Mouse (Mus musculus) lung, postnatal 0 days (tissue): ENCODE results near the gene Dlg4. TPM values are rescaled to one million over a fixed set of nuclear protein-coding genes. Genes with fewer than 3 reads are reported as not detected.

Experiments used
- ATAC-seq: fragments of 200-750 bp; cut with Nextera tagmentation; 2 replicates; pipeline ENCODE4 v1.8.0; 2017; ENCODE audit warnings: moderate library complexity
- DNase-seq: peaks from one replicate; pipeline ENCODE4 v3.0.0-alpha.2; 2016; ENCODE audit warnings: low spot score
- H3K27ac ChIP-seq: fragments of 300-500 bp; sonication (generic); 2 replicates; pipeline ENCODE4 v1.5.1; 2014; ENCODE audit warnings: antibody characterized with exemption, mild to moderate bottlenecking, low read length, mixed read lengths
- H3K27me3 ChIP-seq: fragments of 300-500 bp; sonication (generic); replicated peaks from 2 replicates; pipeline ENCODE4 v1.6.1; 2014; ENCODE audit warnings: low read length, mixed read lengths; ENCODE audit not compliant: insufficient read depth
- H3K36me3 ChIP-seq: fragments of 300-500 bp; sonication (generic); 2 replicates; pipeline ENCODE4 v1.6.1; 2014; ENCODE audit warnings: low read length, mixed read lengths; ENCODE audit not compliant: insufficient read depth
- H3K4me1 ChIP-seq: fragments of 300-500 bp; sonication (generic); 2 replicates; pipeline ENCODE4 v1.6.1; 2014; ENCODE audit warnings: antibody characterized with exemption, low read depth, low read length, mixed read lengths; ENCODE audit not compliant: insufficient read depth
- H3K4me2 ChIP-seq: fragments of 300-500 bp; sonication (generic); replicated peaks from 2 replicates; pipeline ENCODE4 v1.6.1; 2014; ENCODE audit warnings: low read depth, mild to moderate bottlenecking, low read length, moderate library complexity, mixed read lengths
- H3K4me3 ChIP-seq: fragments of 300-500 bp; sonication (generic); 2 replicates; pipeline ENCODE4 v1.5.1; 2014; ENCODE audit warnings: low read depth, low read length
- H3K9ac ChIP-seq: fragments of 300-500 bp; sonication (generic); replicated peaks from 2 replicates; pipeline ENCODE4 v1.6.1; 2014; ENCODE audit warnings: low read depth, mild to moderate bottlenecking
- H3K9me3 ChIP-seq: fragments of 300-500 bp; sonication (generic); 2 replicates; pipeline ENCODE4 v1.6.1; 2016; ENCODE audit warnings: low read length, mixed read lengths
- CTCF ChIP-seq: IDR thresholded peaks from 2 replicates; pipeline ENCODE4 v1.5.1; 2016; ENCODE audit warnings: antibody characterized with exemption, mild to moderate bottlenecking
- EP300 ChIP-seq: IDR thresholded peaks from 2 replicates; pipeline ENCODE4 v1.6.1; 2016; ENCODE audit warnings: antibody characterized with exemption, mild to moderate bottlenecking, control low read depth
- WGBS: fragments of 180-500 bp; shearing (Covaris S2); extraction: QIAGEN DNeasy Blood & Tissue Kit; methylation state at CpG from one replicate; pipeline ENCODE4 v1.1.7; 2014; 5-methylcytosine and 5-hydroxymethylcytosine counted together
- polyA plus RNA-seq: library from polyadenylated mRNA; unstranded; fragments of >200 nt; fragmentation: Nextera tagmentation; extraction: Ambion mirVana; gene quantifications from 2 replicates; pipeline ENCODE4 v1.2.1, GENCODE M21; 2015

Dlg4 gene
- polyA plus RNA-seq, 1 experiment from 2014 or later: 2.0 TPM

- WGBS: 54% methylated on average over 7 of the region's 7 CpGs
- H3K9ac ChIP-seq: no peak overlapping the region
- no peak overlapping the region for H3K4me2 ChIP-seq
- H3K27me3 ChIP-seq: no peaks in the 10 kb centered on the region
- no peak overlapping the region for H3K27ac ChIP-seq
- H3K4me1 ChIP-seq: no peaks in the 10 kb centered on the region
- ATAC-seq (peak; percentile 65), DNase-seq (no peak)
- H3K4me3 ChIP-seq: no peak overlapping the region
- H3K9me3 ChIP-seq: no peaks in the 10 kb centered on the region
- TF ChIP-seq EP300 (peak; percentile 31; the same call in 1 of the 2 replicates), CTCF (no peak)
- no peaks in the 10 kb centered on the region for H3K36me3 ChIP-seq
Observed at GRCm38 (mm10) chr11:70038174-70038573, 21.4 kb downstream of the Dlg4 start.

DNA sequence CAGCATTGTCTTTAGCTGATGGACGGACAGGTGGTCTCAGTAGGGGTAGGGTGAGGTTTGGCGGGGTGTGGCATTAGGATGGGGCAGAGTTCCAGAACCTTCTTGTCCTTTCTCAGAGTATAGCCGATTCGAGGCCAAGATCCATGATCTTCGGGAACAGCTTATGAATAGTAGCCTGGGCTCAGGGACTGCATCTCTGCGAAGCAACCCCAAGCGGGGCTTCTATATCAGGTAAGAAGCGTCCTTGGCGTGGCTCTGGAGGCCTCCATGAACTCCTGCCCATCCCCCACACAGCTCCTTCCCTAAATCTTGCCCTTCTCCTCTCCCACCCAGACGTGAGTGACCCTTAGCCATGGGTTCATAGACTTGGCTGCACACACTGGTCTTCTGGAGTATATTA is 22.9 kb downstream of the Dlg4 start:
- TF ChIP-seq EP300 (no peak), CTCF (no peak)
- Histone ChIP-seq H3K9me3 (no peaks in the 10 kb centered on the region), H3K4me3 (no peak overlapping the region), H3K27me3 (no peaks in the 10 kb centered on the region), H3K4me2 (no peak overlapping the region), H3K36me3 (no peaks in the 10 kb centered on the region), H3K9ac (no peak overlapping the region), H3K27ac (no peak overlapping the region), H3K4me1 (no peaks in the 10 kb centered on the region)
- WGBS: 89% methylated on average over 10 of the region's 10 CpGs
- DNase-seq: no peak
- no peak for ATAC-seq

GRCm38 (mm10) chr11:70040184-70040583 is 23.4 kb downstream of the Dlg4 start:
- H3K9ac ChIP-seq: no peak overlapping the region

GRCm38 (mm10) chr11:70042309-70043085 is 25.8 kb downstream of the Dlg4 start:
- no peaks in the 10 kb centered on the region for H3K36me3 ChIP-seq
- no peaks in the 10 kb centered on the region for H3K9me3 ChIP-seq
- no peaks in the 10 kb centered on the region for H3K27me3 ChIP-seq
- no peaks in the 10 kb centered on the region for H3K4me1 ChIP-seq
- no peak overlapping the region for H3K4me3 ChIP-seq
- ATAC-seq (no peak), DNase-seq (no peak)
- H3K9ac ChIP-seq: no peak overlapping the region
- H3K27ac ChIP-seq: no peak overlapping the region
- no peak overlapping the region for H3K4me2 ChIP-seq
- 87% methylated on average over 17 of the region's 23 CpGs for WGBS
- TF ChIP-seq EP300 (no peak), CTCF (no peak)

More at GRCm38 (mm10) chr11:70040184-70040583, 23.4 kb downstream of the Dlg4 start:
- Histone ChIP-seq H3K9me3 (no peaks in the 10 kb centered on the region), H3K36me3 (no peaks in the 10 kb centered on the region), H3K4me1 (no peaks in the 10 kb centered on the region), H3K27ac (no peak overlapping the region), H3K4me2 (no peak overlapping the region), H3K27me3 (no peaks in the 10 kb centered on the region), H3K4me3 (no peak overlapping the region)
- ATAC-seq: no peak
- no peak for DNase-seq
- 77% methylated on average over 6 of the region's 7 CpGs for WGBS
- TF ChIP-seq EP300 (no peak), CTCF (no peak)

- Histone ChIP-seq H3K27ac (no peak overlapping the region), H3K9me3 (no peaks in the 10 kb centered on the region), H3K36me3 (no peaks in the 10 kb centered on the region), H3K27me3 (no peaks in the 10 kb centered on the region), H3K4me2 (no peak overlapping the region), H3K9ac (no peak overlapping the region), H3K4me3 (no peak overlapping the region), H3K4me1 (no peaks in the 10 kb centered on the region)
- no peak for ATAC-seq
- no peak for TF ChIP-seq CTCF
- no peak for TF ChIP-seq EP300
- 82% methylated on average over 7 of the region's 7 CpGs for WGBS
- no peak for DNase-seq
Observed at GRCm38 (mm10) chr11:70043665-70044064, 26.9 kb downstream of the Dlg4 start.

DNA sequence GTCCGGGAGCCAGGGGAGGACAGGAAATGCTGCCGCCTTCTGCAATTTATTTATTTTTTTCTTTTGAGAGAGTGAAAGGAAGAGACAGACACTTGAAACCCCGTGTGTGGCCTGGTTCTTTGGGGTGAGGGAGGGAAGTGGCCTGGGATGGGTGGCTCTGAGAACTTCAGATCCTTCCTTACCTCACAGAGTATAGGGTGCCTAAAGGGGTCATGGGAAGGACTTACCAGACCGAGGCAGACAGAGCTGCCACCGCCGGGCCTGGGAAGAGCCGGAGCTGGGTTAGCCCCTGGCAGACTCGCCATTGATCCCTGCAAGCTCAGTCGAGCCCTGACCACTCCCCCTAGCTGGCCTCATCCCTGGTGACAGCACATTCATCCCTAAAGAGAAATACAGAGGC is 28.7 kb downstream of the Dlg4 start:
- no peak for DNase-seq
- Histone ChIP-seq H3K9me3 (no peaks in the 10 kb centered on the region), H3K4me1 (no peaks in the 10 kb centered on the region), H3K4me2 (no peak overlapping the region), H3K36me3 (no peaks in the 10 kb centered on the region), H3K9ac (no peak overlapping the region), H3K27ac (no peak overlapping the region), H3K4me3 (no peak overlapping the region), H3K27me3 (no peaks in the 10 kb centered on the region)
- TF ChIP-seq CTCF (no peak), EP300 (no peak)
- peak; percentile 26; the same call in 1 of the 2 replicates for ATAC-seq
- 35% methylated on average over 9 of the region's 9 CpGs for WGBS
